Mouse (Mus musculus) cerebellum, adult 2 months (tissue): ENCODE measurements at regions not wholly inside any gene's neighbourhood (a gene's known extent, or its start where the extent isn't known, plus 50 kb on each side); places are given as distances from the start of the nearest gene placed in this dataset.

Experiments used
- CTCF ChIP-seq: fragments of 200-500 bp; IDR thresholded peaks from 2 replicates; pipeline ENCODE4 v1.5.1; 2011; ENCODE audit warnings: low read depth, mild to moderate bottlenecking, control low read depth, low read length, moderate library complexity, borderline replicate concordance; ENCODE audit not compliant: insufficient read depth
- POLR2A ChIP-seq: fragments of 200-500 bp; IDR thresholded peaks from 2 replicates; pipeline ENCODE4 v1.6.1; 2011; ENCODE audit warnings: low read length, control low read depth, borderline replicate concordance; ENCODE audit not compliant: insufficient read depth

- TF ChIP-seq CTCF (no peak), POLR2A (no peak)
These were observed 65.9 kb upstream of the Glce start for GRCm38 (mm10) chr9:62188379-62188778.
